Mouse (Mus musculus): ENCODE measurements at regions not wholly inside any gene's neighbourhood (a gene's known extent, or its start where the extent isn't known, plus 50 kb on each side); places are given as distances from the start of the nearest gene placed in this dataset.

GRCm38 (mm10) chr2:168371245-168371644 lies 89.7 kb upstream of the Kcng1 start:
- H3K36me3 ChIP-seq, result no peaks in the 10 kb centered on the region
- H3K4me1 ChIP-seq, result no peaks in the 10 kb centered on the region
- no peaks in the 10 kb centered on the region for H3K27me3 ChIP-seq (replicated peaks)
- H3K4me2 ChIP-seq (replicated peaks), result no peak overlapping the region
- H3K9me3 ChIP-seq, result peaks cover 17% of the 10 kb centered on the region
- ATAC-seq (ENCODE audit: low FRiP score, low read depth), result no peak
- H3K27ac ChIP-seq, result no peak overlapping the region
- H3K4me3 ChIP-seq, result no peak overlapping the region
- no peak overlapping the region for H3K9ac ChIP-seq
- WGBS, result 45% methylated on average over 3 of the region's 3 CpGs

GRCm38 (mm10) chr2:168359200-168359599 lies 77.7 kb upstream of the Kcng1 start:
- 67% methylated on average over 8 of the region's 8 CpGs for WGBS
- Histone ChIP-seq H3K4me3 (no peak overlapping the region), H3K4me1 (0 out of 2 replicates have a peak, but pooled peaks cover 7% of the 10 kb centered on the region), H3K27ac (no peak overlapping the region), H3K4me2 (replicated peaks) (no peak overlapping the region), H3K27me3 (replicated peaks) (no peaks in the 10 kb centered on the region), H3K9me3 (no peaks in the 10 kb centered on the region), H3K9ac (no peak overlapping the region), H3K36me3 (no peaks in the 10 kb centered on the region)
- no peak for ATAC-seq (ENCODE audit: low FRiP score, low read depth)

GRCm38 (mm10) chr2:168358551-168358950 lies 77.0 kb upstream of the Kcng1 start:
- Histone ChIP-seq H3K36me3 (no peaks in the 10 kb centered on the region), H3K9ac (no peak overlapping the region), H3K27me3 (replicated peaks) (no peaks in the 10 kb centered on the region), H3K9me3 (no peaks in the 10 kb centered on the region), H3K27ac (no peak overlapping the region), H3K4me3 (no peak overlapping the region), H3K4me2 (replicated peaks) (no peak overlapping the region), H3K4me1 (0 out of 2 replicates have a peak, but pooled peaks cover 10% of the 10 kb centered on the region)
- WGBS, result 90% methylated on average over 6 of the region's 6 CpGs
- no peak for ATAC-seq (ENCODE audit: low FRiP score, low read depth)

GRCm38 (mm10) chr2:168357815-168358214 lies 76.3 kb upstream of the Kcng1 start:
- H3K4me3 ChIP-seq, result no peak overlapping the region
- H3K36me3 ChIP-seq, result no peaks in the 10 kb centered on the region
- H3K27me3 ChIP-seq (replicated peaks), result no peaks in the 10 kb centered on the region
- WGBS, result 86% methylated on average over 6 of the region's 6 CpGs
- H3K27ac ChIP-seq, result no peak overlapping the region
- H3K9ac ChIP-seq, result no peak overlapping the region
- H3K4me1 ChIP-seq, result 0 out of 2 replicates have a peak, but pooled peaks cover 10% of the 10 kb centered on the region
- no peaks in the 10 kb centered on the region for H3K9me3 ChIP-seq
- no peak overlapping the region for H3K4me2 ChIP-seq (replicated peaks)
- no peak for ATAC-seq (ENCODE audit: low FRiP score, low read depth)

- Histone ChIP-seq H3K9me3 (no peaks in the 10 kb centered on the region), H3K36me3 (no peaks in the 10 kb centered on the region), H3K4me3 (no peak overlapping the region), H3K27ac (no peak overlapping the region), H3K4me2 (replicated peaks) (no peak overlapping the region), H3K4me1 (0 out of 2 replicates have a peak, but pooled peaks cover 10% of the 10 kb centered on the region), H3K9ac (no peak overlapping the region), H3K27me3 (replicated peaks) (no peaks in the 10 kb centered on the region)
- WGBS, result 60% methylated on average over 10 of the region's 10 CpGs
- ATAC-seq (ENCODE audit: low FRiP score, low read depth), result no peak
These were observed 72.9 kb upstream of the Kcng1 start for GRCm38 (mm10) chr2:168354397-168354796.

DNA sequence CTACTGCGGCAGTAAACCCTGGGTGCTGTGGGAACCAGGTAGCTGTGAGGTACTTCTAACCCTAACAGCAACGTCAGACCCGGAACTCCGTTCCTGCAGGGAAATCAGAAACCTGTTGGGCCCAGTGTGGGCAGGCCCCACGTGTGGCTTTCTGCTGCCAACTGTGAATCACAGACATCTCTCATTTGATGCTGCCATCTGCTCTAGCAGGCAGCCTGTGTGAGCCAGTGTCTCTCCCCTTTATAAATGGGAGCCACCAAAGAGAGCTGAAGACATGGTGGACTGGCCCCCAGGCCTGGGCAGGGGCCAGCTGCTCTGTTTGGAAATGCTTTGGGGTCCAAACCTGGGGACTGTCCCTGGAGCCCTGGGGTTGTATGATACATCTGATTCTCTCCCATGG lies 71.1 kb upstream of the Kcng1 start:
- ATAC-seq (ENCODE audit: low FRiP score, low read depth), result no peak
- H3K36me3 ChIP-seq, result no peaks in the 10 kb centered on the region
- H3K9ac ChIP-seq, result no peak overlapping the region
- WGBS, result 75% methylated on average over 5 of the region's 5 CpGs
- no peaks in the 10 kb centered on the region for H3K9me3 ChIP-seq
- no peak overlapping the region for H3K27ac ChIP-seq
- H3K27me3 ChIP-seq (replicated peaks), result no peaks in the 10 kb centered on the region
- no peak overlapping the region for H3K4me3 ChIP-seq
- H3K4me2 ChIP-seq (replicated peaks), result no peak overlapping the region
- H3K4me1 ChIP-seq, result 0 out of 2 replicates have a peak, but pooled peaks cover 10% of the 10 kb centered on the region

GRCm38 (mm10) chr2:168352194-168352593 lies 70.7 kb upstream of the Kcng1 start:
- Histone ChIP-seq H3K4me2 (replicated peaks) (no peak overlapping the region), H3K9ac (no peak overlapping the region), H3K27ac (no peak overlapping the region), H3K9me3 (no peaks in the 10 kb centered on the region), H3K27me3 (replicated peaks) (no peaks in the 10 kb centered on the region), H3K4me3 (no peak overlapping the region), H3K4me1 (0 out of 2 replicates have a peak, but pooled peaks cover 10% of the 10 kb centered on the region), H3K36me3 (no peaks in the 10 kb centered on the region)
- ATAC-seq (ENCODE audit: low FRiP score, low read depth), result no peak
- WGBS, result 60% methylated on average over 3 of the region's 3 CpGs

GRCm38 (mm10) chr2:168345384-168345783 lies 63.8 kb upstream of the Kcng1 start:
- Histone ChIP-seq H3K4me2 (replicated peaks) (no peak overlapping the region), H3K9me3 (no peaks in the 10 kb centered on the region), H3K36me3 (no peaks in the 10 kb centered on the region), H3K4me3 (no peak overlapping the region), H3K4me1 (no peaks in the 10 kb centered on the region; the same call in 1 of the 2 replicates), H3K27me3 (replicated peaks) (no peaks in the 10 kb centered on the region), H3K27ac (no peak overlapping the region), H3K9ac (no peak overlapping the region)
- ATAC-seq (ENCODE audit: low FRiP score, low read depth), result no peak
- 88% methylated on average over 5 of the region's 5 CpGs for WGBS

- no peak overlapping the region for H3K4me3 ChIP-seq
- no peak overlapping the region for H3K9ac ChIP-seq
- ATAC-seq (ENCODE audit: low FRiP score, low read depth), result peak; percentile 74
- 0 out of 2 replicates have a peak, but pooled peaks cover 3% of the 10 kb centered on the region for H3K27me3 ChIP-seq (replicated peaks)
- no peaks in the 10 kb centered on the region for H3K9me3 ChIP-seq
- peaks cover 5% of the 10 kb centered on the region; the same call in 1 of the 2 replicates for H3K4me1 ChIP-seq
- no peaks in the 10 kb centered on the region for H3K36me3 ChIP-seq
- no peak overlapping the region for H3K27ac ChIP-seq
- H3K4me2 ChIP-seq (replicated peaks), result no peak overlapping the region
- 14% methylated on average over 7 of the region's 7 CpGs for WGBS
These were observed 62.2 kb upstream of the Kcng1 start for GRCm38 (mm10) chr2:168343705-168344104.

DNA sequence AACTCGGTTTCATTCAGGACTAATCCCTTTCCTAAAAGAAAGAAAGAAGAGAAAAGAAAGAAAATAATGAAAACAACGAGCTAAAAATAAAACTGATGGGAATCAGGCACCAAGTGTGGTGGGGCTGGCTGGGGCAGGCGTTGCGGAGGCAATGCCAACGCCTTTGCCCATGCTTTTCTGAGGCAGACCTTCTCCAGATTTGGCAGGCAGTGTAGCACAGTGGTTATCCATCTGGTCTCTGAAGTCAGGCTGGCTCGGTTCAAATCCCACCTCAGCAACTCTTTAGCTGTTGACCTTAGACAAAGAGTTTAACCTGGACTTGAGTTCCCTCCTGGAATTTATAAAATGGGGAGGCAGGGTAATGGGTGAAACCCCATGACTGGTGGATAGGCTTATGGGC lies 57.3 kb upstream of the Kcng1 start:
- H3K4me3 ChIP-seq, result no peak overlapping the region
- no peaks in the 10 kb centered on the region for H3K9me3 ChIP-seq
- ATAC-seq (ENCODE audit: low FRiP score, low read depth), result no peak
- H3K36me3 ChIP-seq, result no peaks in the 10 kb centered on the region
- H3K27me3 ChIP-seq (replicated peaks), result 0 out of 2 replicates have a peak, but pooled peaks cover 3% of the 10 kb centered on the region
- H3K9ac ChIP-seq, result no peak overlapping the region
- H3K4me1 ChIP-seq, result peaks cover 5% of the 10 kb centered on the region; the same call in 1 of the 2 replicates
- no peak overlapping the region for H3K27ac ChIP-seq
- WGBS, result 82% methylated on average over 6 of the region's 6 CpGs
- no peak overlapping the region for H3K4me2 ChIP-seq (replicated peaks)

- Histone ChIP-seq H3K9ac (no peak overlapping the region), H3K36me3 (no peaks in the 10 kb centered on the region), H3K4me1 (peaks cover 5% of the 10 kb centered on the region; the same call in 1 of the 2 replicates), H3K9me3 (no peaks in the 10 kb centered on the region), H3K4me2 (replicated peaks) (no peak overlapping the region), H3K4me3 (no peak overlapping the region), H3K27me3 (replicated peaks) (0 out of 2 replicates have a peak, but pooled peaks cover 3% of the 10 kb centered on the region), H3K27ac (no peak overlapping the region)
- WGBS, result 36% methylated on average over 4 of the region's 4 CpGs
- ATAC-seq (ENCODE audit: low FRiP score, low read depth), result no peak
These were observed 56.8 kb upstream of the Kcng1 start for GRCm38 (mm10) chr2:168338382-168338781.

GRCm38 (mm10) chr2:168337611-168338010 lies 56.1 kb upstream of the Kcng1 start:
- Histone ChIP-seq H3K9ac (no peak overlapping the region), H3K4me3 (no peak overlapping the region), H3K4me2 (replicated peaks) (no peak overlapping the region), H3K27me3 (replicated peaks) (0 out of 2 replicates have a peak, but pooled peaks cover 3% of the 10 kb centered on the region), H3K27ac (no peak overlapping the region), H3K4me1 (peaks cover 5% of the 10 kb centered on the region; the same call in 1 of the 2 replicates), H3K9me3 (no peaks in the 10 kb centered on the region), H3K36me3 (no peaks in the 10 kb centered on the region)
- ATAC-seq (ENCODE audit: low FRiP score, low read depth), result no peak
- WGBS, result 75% methylated on average over 3 of the region's 3 CpGs

GRCm38 (mm10) chr2:168335739-168336385 lies 54.3 kb upstream of the Kcng1 start:
- peaks cover 5% of the 10 kb centered on the region; the same call in 1 of the 2 replicates for H3K4me1 ChIP-seq
- H3K9ac ChIP-seq, result no peak overlapping the region
- no peaks in the 10 kb centered on the region for H3K9me3 ChIP-seq
- ATAC-seq (ENCODE audit: low FRiP score, low read depth), result no peak
- no peak overlapping the region for H3K4me3 ChIP-seq
- no peaks in the 10 kb centered on the region for H3K36me3 ChIP-seq
- 91% methylated on average over 11 of the region's 11 CpGs for WGBS
- no peak overlapping the region for H3K4me2 ChIP-seq (replicated peaks)
- H3K27me3 ChIP-seq (replicated peaks), result 0 out of 2 replicates have a peak, but pooled peaks cover 3% of the 10 kb centered on the region
- H3K27ac ChIP-seq, result no peak overlapping the region
